Mouse (Mus musculus) heart, adult 11 months (tissue): ENCODE measurements around the gene Fam53a.

Experiments
- DNase-seq: peaks from one replicate; pipeline ENCODE4 v3.0.0; 2022

Gene Fam53a

DNA sequence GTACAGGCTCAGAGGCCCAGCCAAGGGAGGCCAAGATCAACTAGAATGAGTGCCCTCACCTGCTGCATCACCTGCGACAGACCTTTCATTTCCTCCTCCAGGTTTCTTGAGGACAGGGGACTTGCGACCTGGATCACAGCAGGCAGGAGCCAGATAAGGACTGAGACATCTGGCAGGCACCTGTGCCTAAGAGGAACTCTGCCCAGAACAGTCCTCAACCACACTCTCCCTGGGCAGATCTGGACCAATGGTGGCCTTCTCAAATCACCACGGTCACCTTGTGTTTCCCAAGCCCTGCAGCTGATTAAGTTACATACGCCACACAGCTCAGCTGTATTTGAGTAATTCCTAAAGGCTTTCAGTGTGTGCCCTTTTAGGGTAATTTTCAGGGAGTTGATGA is 1.2 kb upstream of the Fam53a start:
- peak; percentile 95 for DNase-seq

DNA sequence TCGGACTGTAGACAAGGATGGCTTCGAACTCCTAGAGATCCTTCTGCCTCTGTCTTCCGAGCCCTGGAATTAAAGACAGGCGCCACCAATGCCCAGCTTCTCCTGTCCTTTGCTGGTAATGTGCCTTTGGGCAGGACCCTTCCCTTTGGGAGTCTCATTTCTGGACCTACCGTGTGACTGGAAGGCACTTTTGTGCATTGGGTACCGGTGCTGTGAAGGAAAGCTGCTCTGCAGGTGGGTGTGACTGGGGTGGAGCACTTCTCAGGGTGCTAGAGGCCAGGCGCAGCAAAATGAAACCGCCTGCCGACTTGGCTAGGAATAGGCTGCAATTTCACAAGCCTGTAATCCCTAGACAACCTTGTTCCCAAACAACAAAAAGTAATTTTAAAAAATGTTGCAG is 626 bp upstream of the Fam53a start:
- peak; percentile 97 for DNase-seq

DNA sequence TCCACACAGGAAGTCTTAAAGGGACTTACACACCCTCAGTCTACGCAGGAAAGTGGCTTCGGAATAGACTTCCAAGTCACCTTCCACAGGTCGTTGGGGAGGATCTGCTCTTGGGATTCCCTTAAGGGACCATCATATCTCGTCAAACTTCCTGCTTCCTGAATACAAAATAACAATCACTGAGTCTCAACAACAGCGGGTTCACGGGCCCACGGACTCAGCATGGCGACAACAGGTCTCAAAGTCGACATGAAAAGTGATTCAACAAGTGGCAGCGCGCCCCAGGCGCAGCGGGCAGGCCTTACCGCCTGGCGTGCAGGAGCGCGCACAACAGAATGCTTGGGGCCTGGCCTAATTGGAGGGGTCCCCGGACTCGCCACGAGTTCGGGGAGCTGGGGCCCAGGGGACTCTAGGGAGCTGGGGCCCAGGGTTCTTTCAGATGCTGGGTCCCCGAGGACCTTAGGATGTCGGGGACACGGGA is 575 bp downstream of the Fam53a start:
- no peak for DNase-seq

DNA sequence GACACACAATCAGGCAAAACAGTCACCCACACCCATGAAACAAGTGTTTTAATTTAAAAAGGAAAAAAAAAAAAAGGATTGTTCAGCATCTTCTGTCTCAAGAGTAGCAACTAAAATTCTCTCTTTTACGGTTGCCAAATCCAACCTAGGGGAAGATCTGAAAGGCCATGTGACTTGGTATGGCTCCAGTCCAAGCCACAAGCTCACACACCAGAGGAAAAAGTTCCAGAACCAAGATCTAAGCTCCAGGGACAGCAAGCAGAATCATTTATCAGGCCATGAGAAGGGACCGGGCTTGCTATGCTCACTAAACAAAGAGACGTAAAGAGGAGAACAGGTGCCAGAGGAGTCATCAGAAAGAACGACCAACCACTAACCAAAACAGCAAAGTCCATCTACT is 1.5 kb downstream of the Fam53a start:
- DNase-seq, result peak; percentile 93

DNA sequence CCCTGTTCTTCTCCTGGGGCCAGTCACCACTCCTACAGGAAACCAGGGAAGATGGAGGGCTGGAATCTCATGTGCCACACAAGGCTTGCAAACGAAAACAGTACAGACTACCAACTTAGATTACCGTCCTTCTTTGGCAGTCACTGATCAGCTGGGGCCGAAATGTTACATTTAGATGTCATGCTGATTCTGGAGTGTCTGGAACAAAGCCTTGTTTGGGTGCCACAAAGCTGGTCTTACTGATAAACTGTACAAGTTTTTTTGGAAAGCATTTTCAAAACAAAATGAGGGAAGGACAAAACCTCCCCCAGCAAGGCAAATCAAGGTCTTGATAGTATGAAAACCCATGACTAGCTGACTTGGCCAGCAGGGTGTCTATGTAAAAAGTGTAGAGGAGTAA is 5.7 kb downstream of the Fam53a start:
- DNase-seq, result no peak

DNA sequence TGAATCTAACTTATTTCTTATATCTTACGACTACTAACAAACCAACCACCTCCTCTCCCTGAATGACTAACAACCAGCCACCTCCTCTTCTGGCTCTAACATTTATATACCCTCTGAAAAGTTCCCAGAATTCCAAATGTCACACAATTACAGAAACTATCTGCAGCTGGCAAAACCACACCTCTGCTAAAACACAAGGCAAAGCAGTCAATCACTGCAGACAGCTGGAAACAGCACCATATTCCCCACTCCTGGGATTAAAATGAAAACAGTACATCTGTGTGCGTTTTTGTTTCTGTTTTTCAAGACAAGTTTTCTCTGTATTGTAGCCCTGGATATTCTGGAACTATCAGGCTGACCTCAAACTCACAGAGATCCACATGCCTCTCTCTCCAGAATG is 6.8 kb downstream of the Fam53a start:
- DNase-seq, result no peak

DNA sequence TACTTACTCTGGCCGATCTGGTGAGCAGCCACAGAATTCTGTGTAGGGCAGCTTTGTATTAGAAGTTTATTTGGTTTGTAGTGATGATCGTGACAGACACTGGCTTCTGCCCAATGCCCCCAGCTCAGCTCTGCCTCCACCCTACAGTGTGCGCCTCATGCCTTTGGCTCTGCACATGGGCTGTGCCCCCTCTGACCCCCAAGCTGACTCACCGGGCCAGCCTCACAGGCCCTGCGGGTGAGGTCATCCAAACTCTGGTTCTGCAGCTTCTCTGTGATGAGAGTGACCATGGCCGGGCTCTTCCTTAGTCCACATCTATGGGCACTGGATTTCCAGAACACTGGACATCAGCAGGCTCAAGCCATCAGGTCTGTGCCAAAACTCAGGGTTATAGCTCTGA is 15.0 kb downstream of the Fam53a start:
- no peak for DNase-seq

DNA sequence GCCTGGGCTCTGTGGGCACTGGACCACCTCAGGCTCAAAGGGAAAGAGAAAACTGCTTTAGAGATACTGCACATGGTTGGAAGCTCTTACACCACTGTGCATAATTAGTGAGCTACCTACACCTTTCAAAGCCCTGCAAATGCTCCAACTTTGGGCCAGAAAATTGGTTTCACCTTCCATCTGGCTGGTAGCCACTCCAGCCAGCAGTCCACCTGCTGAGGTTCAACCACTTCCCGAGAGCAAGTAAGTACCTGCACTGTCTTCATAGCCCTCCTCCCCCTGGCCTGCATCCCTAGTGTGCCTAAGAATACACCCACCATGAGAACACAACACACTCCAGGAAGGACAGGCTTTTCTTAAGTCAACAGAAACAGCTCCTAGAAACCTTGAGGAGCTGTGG is 17.6 kb downstream of the Fam53a start:
- no peak for DNase-seq

DNA sequence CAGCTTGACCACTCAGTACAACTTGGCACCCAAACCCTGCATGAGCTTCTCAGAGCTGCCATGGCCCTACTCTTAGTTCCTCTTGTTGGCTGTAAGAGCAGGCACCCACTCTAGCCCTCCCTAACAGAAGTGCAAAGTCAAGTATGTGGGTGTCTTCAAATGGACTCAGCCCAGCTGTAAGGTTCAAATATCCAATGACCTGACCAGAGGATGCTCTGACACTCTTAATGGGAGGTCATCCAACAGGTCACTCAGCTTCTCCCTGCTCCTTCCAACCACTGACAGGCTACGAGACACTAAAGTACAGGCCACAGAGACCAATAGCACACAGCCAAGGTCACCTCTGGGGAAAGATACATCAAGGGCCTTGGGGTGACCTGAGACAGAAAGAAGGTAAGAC is 20.2 kb downstream of the Fam53a start:
- no peak for DNase-seq

DNA sequence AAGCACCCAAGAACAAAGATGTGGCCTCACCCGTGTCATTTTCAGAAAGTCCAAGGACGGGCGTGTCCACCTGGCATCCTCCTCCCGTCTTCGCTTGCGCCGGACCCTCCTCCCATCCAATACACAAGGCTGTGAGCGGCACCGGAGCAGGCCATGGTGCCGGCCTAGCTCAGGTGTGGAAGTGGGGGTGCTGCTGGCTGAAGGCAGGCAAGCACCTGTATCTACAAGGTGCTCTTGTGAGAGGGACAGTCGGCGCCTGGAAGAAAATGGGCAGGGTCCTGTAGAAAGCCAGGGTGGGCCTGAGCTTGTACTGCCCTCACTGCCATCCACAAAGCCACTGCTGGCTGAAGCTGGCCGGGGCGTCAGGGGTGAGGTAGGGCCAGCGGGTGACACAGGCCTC is 22.0 kb downstream of the Fam53a start:
- DNase-seq, result peak; percentile 90

DNA sequence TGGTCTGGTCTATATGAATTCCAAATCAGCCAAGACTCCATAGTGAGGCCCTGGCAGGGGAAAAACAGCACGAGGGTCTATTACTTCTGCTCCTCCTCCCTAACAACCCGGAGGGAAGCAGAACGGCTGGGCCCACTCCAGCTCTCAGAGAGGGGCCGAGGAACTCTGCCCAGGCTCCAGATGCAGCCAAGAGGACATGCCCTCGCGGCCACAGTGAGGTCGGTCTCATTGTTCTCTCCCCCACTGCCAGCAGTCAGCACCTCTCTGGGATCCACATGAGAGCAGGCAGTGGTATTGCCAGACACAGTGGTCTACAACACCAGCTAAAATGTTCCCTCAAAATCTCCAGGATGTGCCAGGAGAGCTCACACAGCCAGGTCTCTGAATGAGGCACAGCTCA is 22.8 kb downstream of the Fam53a start:
- peak; percentile 92 for DNase-seq

DNA sequence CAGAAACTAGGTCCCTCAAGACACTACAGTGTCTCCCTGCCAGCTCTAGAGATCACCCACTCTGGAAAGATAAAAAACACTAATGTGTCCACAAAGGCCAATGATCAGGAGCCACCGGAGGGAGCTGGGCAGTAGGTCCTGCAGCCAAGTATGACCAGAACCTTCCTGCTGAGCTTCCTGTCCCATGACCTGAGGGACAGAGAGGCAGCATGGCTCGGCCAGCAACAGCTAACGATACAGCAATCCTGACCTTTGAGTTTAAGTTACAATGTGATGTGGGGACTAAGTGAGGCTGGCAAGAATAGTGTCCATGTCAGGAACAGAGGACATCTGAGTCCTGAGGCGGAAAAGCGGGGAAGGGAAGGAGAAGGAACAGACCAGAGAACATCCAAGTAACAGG is 24.1 kb downstream of the Fam53a start:
- DNase-seq, result no peak

DNA sequence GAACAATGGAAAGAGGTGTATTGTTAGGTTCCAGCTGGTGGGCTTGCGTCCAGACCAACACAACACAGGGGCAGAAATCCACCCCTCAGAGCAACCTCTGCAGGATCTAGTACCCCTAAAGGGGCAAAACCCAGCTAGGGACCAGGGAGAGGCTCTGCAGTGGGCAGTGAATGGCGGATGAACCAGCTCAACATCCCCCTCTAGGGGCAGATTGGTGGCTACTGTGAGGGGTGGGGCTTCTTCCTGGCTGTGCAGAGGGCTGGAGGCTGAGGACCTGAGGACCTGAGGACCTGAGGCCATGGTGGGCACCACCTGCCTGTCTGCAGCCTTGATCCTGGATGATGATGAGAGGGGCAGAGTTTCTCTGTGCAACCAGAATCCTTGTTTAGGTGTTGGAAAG is 35.8 kb downstream of the Fam53a start:
- DNase-seq, result no peak

DNA sequence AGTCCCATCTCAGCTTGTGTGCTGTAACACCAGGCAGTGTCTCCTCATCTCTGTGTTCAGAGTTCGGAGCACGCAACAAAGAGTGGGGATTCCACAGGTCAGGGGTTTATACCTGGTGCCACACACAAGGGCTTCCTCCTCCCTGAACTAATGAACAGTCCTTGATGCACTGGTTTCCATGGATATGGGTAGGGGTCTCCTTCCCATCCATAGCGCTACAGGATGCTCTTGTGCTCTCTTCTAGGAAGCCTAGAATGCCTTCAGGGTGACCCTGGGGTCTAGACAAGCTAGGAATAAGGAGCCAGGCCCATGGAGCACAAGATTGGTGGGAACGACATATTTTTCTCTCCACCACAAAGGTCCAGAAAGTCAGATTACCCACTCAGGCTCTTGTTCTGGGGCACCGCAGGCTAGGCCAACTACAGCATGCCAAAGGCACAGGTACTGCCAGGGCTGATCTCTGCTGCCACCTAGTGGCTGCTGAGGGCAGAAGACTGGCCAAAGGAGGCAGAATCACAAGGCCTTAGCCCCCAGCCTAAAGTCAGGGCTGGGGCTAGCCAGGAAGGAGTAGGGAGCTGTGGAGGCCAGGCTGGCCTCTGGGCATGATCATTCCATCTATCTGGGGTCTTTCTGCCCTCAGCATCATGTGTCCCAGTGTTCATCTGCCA is 40.1 kb downstream of the Fam53a start:
- peak; percentile 94 for DNase-seq

DNA sequence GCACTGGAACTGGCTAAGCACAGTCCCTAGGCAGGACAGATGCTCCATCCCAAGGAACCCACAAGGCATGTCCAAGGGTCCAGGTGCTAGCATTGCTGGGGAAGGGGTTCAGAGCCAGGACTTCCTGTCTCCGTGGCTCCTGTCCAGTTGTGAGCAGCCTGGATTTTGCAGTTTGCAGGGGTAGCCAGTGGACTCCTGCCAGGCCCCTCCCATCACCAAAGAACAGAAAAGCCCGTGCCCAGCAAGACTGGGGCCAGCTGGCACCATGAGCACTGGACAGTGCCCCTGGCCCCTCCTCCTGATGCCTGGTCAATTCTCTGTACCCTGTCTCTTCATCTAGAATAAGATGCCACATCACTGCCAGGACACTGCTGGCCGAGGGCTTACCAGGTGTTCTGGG is 41.4 kb downstream of the Fam53a start:
- no peak for DNase-seq

DNA sequence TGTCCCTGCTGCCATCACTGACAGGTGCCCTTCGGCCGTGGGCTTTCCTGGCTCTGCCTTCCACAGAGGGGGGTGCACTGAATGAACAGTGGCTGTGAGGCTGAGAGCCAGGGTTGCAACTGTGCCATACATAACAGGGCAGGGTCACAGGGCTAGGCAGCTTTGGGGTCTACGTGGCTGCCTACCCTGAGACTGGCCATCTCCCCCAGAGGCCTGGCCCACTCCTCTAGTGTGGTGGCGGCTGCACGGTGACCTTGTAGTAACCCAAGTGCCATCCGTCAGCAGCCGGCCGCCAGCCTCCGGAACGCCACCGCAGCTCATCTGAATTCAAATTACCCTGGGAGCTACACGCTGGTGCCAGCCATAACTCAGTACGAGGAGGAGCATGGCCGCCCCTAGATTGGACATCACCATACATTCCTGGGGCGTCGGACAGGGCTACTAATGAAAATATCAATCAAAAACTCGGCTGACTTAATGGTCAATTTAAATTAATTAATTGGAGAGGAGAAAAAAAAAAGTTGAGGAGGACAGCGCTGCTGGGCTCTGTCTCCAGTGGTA is 41.9 kb downstream of the Fam53a start:
- no peak for DNase-seq

DNA sequence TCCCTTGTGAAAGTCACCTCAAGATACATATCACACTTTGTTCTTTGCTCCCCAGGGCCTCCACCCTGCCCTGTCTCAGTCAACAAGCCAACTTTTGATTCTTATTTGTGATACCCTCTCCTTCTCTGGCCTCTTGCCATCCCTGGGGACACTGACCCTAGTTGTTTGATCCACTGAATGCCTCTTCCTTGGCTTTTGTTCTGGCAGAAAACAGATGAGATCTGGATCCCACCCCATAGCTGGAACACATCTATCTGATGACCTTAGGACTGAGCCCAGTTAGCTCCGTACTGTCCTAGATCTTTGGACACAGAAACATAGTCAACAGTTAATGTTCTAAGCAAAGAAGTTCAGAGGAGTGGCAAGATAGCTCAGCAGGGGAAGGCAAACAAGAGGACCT is 49.1 kb downstream of the Fam53a start:
- no peak for DNase-seq

DNA sequence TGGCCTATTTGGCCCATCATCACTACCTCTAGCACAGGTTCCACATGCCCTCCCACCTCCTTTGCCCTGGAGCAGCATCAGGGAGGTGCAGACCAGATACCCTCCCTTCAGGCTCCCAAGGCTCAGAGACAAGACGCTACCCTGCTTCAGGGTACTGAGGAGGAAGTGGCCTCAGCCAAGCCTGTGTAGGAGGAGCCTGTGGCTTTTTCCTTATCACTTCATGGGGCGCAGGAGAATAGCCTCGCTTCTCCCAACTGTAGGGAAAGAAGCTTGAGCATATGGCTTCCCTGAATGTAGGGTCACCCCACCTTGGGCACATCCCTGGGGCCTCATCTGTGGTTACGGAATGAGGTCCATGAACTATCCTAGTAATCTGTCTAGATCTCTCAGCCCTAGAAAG is 55.2 kb downstream of the Fam53a start:
- no peak for DNase-seq

DNA sequence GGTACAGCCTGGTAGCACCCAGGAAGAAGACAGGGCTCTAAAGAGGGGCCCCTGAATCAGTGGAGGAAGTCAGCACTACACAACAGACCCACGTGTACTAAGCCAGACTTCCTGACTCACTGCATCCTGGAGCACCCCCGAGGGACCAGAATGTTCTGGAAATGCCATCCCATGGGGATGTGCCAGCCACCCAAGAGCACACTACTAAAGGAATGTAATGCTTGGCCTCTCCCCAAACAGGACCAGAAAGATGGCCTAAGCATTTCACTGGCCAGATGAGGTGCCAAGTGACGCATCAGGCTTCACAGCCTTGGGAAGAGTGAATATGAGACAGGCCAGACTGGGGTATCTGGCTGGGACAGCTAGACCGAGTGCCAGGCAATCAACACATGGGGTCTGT is 63.5 kb downstream of the Fam53a start:
- DNase-seq, result no peak

DNA sequence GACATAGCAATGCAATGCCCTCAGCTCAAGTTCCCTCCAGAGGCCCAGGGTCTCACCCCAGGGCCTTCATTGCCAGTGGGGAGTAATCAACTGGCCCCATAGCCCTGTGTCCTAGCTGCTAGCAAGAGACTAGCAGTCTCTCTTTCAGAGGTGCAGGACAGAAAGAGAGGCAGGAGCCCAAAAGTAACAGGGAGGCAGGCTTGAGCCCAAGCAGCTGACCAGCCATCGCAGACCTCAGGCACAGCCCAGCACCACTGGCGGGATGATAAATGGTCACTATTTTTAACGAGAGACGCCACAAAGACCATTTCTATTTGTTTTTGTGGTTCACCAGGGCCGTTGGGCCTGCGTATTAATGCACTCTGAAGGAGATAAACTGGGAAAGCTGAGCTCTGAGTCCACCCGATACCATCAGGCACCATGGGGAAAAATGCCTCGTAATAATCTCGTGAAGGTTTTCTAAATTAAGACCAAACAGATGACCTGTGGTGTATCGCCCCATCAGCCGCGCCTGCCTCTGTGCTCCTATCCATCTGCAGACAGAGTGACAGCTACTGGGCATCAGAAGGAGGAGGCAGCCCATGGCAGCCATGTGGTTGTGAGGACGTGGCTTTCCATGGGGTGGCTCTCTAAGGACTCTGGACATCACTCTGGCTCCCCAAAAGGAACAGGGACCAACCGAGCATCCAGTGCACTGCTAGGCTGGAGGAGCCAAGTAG is 73.0 kb downstream of the Fam53a start:
- DNase-seq, result no peak
